Mouse (Mus musculus): ENCODE results near the gene 5330417H12Rik.

5330417H12Rik gene

DNA sequence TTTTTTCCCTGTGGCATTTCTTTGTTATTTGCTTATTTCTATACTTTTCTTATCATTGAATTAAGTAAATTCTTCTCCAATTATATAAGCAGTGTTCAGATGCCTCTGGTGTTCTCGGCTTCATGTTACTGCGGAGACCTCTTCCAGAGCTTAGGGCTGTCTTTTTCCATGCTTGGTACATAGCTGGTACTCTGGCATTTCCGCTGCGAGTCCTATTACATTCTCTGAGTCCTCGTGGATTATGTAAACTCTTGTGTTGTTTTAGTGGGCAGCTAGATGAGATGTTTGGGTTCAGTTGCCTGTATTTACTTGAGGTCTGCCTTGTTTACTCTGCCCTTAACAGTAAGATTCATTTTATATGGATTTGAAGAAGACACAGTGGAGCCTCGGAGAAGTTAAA, 820 bp upstream of the 5330417H12Rik start:
- DNase-seq (ENCODE audit: low spot score), result no peak

GRCm38 (mm10) chr7:107624432-107624831, 529 bp downstream of the 5330417H12Rik start:
- DNase-seq (ENCODE audit: low spot score), result no peak

- no peak for DNase-seq (ENCODE audit: low spot score)
These were observed 4.8 kb downstream of the 5330417H12Rik start for GRCm38 (mm10) chr7:107620137-107620536.

DNA sequence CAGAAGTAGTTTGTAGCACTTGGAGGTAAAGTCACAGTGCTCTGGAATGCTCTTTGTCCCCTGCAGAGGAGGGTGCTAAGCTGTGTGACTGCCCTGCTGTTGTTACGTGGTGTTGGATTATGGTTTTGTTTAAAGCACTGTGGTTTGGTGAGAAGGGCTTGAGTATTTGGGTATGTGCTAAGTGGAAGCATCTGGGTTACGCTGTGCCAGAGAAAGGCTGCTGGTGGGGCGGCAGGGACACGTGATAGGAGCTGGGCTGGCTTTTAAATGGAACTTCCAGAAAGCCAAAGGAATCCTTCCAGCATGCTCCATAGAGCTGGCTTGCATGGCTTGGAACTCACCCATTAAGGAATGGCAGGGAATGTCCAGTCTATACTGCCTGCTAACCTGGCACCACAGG, 5.7 kb downstream of the 5330417H12Rik start:
- no peak for DNase-seq (ENCODE audit: low spot score)

GRCm38 (mm10) chr7:107618028-107618992, 6.7 kb downstream of the 5330417H12Rik start:
- no peak for DNase-seq (ENCODE audit: low spot score)

- no peak for DNase-seq (ENCODE audit: low spot score)
These were observed 14.1 kb downstream of the 5330417H12Rik start for GRCm38 (mm10) chr7:107610880-107611279.

DNA sequence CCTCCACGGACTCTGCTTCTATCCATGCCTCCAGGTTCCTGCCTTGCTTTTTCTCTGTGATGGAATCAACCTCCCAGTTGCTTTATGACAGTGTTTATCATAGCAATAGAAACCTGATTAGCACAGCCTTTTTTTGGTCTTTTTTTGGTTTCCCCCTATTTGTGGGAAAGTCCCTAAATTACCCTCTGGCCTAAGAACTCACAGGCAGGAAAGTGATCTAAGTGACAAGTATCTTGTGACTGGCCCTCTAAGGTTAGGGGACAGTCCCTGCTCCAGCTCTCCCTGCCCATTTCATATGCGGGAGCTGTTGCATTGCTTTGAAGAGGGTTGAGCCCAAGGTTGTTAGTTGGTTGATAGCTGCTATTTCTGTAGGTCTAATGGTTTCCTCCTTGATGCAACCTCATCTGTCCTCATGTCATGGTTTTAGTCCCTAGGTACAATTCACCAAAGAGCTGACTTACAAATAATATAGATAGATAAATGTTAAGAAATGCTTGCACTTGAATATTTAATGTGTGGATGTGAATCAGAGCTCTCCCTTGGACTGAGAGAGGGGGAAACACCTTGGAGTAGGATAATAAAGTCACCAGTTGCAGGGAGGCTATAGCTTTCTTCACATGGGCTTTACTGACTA, 15.2 kb downstream of the 5330417H12Rik start:
- no peak for DNase-seq (ENCODE audit: low spot score)

GRCm38 (mm10) chr7:107607766-107608165, 17.2 kb downstream of the 5330417H12Rik start:
- DNase-seq (ENCODE audit: low spot score), result no peak

GRCm38 (mm10) chr7:107602913-107603312, 22.0 kb downstream of the 5330417H12Rik start:
- peak; percentile 9 for DNase-seq (ENCODE audit: low spot score)

DNA sequence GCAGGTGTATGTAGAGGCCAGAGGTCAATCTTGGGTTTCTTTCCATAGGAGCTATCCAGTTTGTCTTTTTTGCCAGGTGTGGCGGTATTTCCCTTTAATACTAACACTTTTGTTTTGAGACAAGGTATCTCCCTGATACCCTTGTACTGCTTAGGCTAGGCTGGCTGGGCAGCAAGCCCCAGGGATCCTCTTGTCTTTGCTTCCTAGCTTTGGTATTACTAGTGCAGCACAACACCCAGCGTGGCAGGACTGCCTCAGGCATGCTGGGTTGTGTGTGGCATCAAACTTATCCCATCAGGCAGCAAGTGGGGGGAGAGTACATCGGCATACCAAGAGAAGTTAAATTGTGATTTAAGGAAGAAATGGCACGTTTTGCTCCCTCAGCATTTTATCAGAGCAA, 22.5 kb downstream of the 5330417H12Rik start:
- DNase-seq (ENCODE audit: low spot score), result no peak

- no peak for DNase-seq (ENCODE audit: low spot score)
These were observed 24.3 kb downstream of the 5330417H12Rik start for GRCm38 (mm10) chr7:107600651-107601050.

GRCm38 (mm10) chr7:107597956-107598355, 27.0 kb downstream of the 5330417H12Rik start:
- DNase-seq (ENCODE audit: low spot score), result no peak

- peak; percentile 8 for DNase-seq (ENCODE audit: low spot score)
These were observed 28.2 kb downstream of the 5330417H12Rik start for GRCm38 (mm10) chr7:107596753-107597152.

- no peak for DNase-seq (ENCODE audit: low spot score)
These were observed 29.5 kb downstream of the 5330417H12Rik start for GRCm38 (mm10) chr7:107595426-107595825.

- peak; percentile 82 for DNase-seq (ENCODE audit: low spot score)
These were observed 30.0 kb downstream of the 5330417H12Rik start, which contains the start of gene Ppfibp2 for GRCm38 (mm10) chr7:107594857-107595402. Gene Ppfibp2, plus strand, starts transcription at chr7:107595207.

GRCm38 (mm10) chr7:107594325-107594856, 30.6 kb downstream of the 5330417H12Rik start:
- peak; percentile 70 for DNase-seq (ENCODE audit: low spot score)

DNA sequence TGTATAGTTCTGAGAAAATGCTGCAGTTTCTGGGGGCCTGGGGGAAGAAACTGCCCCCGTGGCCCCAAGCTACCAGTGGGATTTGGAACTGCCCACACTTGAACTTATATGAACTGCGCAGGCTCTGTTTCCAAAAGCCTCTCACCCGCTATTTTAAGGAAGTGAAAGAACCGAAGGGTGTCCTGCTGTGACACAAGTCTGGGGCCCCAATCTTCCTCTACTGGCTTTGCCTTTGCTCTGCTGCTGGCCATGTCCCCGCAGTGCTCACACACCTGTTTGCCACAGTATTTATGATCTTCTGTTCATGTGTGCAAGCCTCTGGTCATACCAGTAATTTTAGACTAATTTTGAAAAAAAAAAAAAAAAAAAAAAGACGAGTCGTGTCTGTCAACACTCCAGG, 31.1 kb downstream of the 5330417H12Rik start:
- DNase-seq (ENCODE audit: low spot score), result no peak

GRCm38 (mm10) chr7:107592641-107593040, 32.3 kb downstream of the 5330417H12Rik start:
- no peak for DNase-seq (ENCODE audit: low spot score)

DNA sequence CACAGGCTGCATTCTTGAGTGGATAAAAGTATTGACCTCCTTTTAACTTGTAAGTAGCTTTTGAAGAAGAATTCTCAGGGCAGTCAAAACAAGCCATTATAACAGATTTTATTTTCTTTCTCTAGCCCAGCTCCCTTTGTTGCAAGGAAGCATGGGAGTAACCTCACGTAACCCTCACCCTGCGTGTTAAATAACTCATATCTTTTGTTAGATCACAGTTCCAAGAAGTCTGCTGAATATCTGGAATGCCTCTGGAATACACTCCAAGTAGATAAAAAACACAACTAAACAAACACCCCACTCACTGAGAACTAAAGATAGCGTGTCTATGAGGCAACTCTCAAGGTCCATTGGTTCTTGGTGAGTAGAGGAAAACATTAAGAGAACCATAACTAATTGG, 50.7 kb downstream of the 5330417H12Rik start:
- DNase-seq (ENCODE audit: low spot score), result no peak

Measured in embryo, embryonic 10 days (tissue).